Mouse (Mus musculus) neutrophil, adult 5-6 weeks (primary cell): ENCODE results near the gene Eif4e3. TPM values are rescaled to one million over a fixed set of nuclear protein-coding genes. Genes with fewer than 3 reads are reported as not detected.

Source experiments
- ATAC-seq: fragments of 151-379, 151-347 bp; 2 replicates; pipeline ENCODE4 v1.8.0; 2017; ENCODE audit warnings: mild to moderate bottlenecking, moderate TSS enrichment; ENCODE audit not compliant: insufficient number of reproducible peaks, poor library complexity, low FRiP score, severe bottlenecking; ENCODE audit errors: extremely low read depth
- total RNA-seq: library from RNA; stranded (forward); fragments of 200-1000 nt; gene quantifications from 2 replicates; pipeline ENCODE4 v1.2.3, GENCODE M21; 2017

The Eif4e3 gene
- total RNA-seq, 1 experiment from 2014 or later = 23.5 TPM

DNA sequence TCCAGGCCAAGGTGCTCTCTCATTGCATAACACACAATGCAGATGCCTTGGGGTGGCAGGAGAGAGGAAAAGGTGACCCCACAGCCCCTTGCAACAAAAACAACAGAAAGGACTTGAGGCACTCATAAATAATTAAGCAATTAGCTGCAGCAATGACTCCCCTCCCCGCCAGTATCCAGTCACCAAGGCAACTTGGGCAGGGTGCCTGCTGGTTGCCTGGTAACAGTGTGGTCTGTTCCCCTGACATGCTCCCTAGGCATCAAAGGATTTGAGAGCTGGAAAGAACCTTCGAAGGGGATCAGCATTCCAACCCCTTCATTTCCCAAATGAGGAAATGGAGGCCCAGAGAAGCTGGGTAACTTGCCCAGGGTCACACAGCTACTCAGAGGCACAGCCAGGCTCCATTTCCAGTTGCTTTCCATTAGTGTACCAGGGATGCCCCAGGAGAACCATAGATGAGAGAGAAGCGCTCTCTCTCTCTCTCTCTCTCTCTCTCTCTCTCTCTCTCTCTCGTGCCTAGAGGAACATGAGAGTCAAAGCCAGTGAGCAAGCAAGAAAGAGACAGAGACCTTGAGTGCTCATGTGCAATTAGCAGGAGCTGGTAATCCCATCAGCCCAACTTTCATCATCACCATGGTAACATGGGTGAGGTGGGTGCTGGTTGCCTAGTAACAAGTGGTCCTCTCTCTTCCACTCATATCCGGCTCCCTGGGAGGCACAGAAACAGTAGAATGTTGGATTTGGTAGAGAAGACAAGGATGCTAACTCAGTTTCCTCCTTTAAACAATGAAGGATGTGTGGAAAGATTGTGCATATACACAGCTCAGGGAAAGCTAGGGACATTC, 3.1 kb upstream of the Eif4e3 start:
- ATAC-seq = no peak

DNA sequence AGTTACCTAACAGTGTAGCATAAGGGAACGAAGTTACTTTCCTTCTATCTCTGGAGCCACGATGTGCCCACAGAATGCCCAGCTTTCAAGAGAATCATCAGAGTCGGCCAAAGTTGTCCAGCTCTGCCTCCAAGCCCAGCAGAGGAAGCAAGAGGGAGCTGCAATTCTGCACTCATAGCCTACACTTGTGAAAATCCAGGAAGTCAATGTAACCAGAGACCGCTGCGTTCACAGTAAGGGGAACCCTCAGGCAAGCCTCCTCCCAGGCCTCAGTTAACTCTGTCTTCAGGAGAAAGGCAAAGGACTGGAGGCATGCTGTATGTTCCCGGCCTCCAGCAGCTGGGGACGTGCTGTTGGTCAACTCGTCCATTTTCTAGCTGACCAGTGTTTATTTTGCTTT, 719 bp upstream of the Eif4e3 start:
- ATAC-seq = peak; percentile 42; the same call in 1 of the 2 replicates

- ATAC-seq = 0 out of 2 replicates have a peak, but pooled peaks have one; percentile 3
These were observed 884 bp downstream of the Eif4e3 start for GRCm38 (mm10) chr6:99665457-99666317.

DNA sequence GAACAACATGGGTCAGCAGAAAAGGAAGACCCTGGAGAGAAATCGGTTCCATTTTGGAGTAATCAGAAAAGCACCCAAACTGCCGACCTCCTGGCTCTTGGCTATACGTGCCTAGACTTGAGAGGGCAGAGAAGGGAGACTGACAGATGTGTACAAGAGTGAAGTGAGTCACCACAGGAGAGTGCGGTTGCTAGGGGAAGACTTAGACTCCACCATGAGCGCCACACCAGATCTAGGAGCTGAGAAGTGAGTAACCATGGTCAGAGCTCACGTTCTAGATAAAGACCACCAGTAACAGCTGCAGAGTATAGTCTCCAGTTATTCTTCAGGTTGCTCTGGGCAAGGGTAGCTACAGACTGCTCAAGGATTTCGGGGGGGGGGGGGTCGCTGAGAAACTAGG, 3.3 kb downstream of the Eif4e3 start:
- ATAC-seq = no peak

DNA sequence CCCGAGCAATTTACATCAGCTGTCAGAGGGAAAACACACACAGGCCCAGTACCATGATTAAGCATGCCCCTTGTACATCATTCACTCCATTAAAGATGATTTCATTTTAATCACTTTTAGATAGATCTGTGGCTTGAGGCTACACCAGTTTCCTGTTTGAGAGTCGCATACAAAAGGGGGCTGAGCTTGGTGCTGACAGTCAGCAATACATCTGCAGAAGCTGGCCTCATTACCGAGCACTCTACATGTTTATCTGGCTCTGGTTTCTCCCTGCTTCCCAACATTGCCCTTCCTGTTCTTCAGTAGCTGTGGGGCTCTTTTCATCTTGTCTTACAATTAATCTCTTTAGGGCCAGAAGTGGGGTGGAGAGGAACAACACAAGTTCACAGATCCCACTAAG, 6.1 kb downstream of the Eif4e3 start:
- no peak for ATAC-seq

DNA sequence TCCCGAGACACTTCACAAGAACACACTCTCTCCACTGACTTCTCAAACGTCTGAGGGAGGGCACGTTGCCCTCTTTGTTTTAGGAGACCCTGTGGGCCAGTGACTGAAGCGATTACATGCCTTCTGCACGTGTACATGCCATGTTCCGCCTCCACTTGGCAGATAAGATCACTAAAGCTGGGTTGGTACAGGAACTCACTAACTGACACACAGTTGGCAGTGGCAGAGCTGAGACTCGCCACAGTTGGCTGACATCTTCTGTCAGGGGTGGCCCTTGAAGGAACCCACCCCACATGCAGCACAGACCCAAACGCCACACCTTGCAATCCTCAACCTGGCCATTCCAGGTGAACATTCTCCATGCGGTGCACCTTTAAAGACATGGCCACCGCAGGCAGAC, 8.0 kb downstream of the Eif4e3 start:
- no peak for ATAC-seq

GRCm38 (mm10) chr6:99656088-99656487, 10.5 kb downstream of the Eif4e3 start:
- no peak for ATAC-seq

DNA sequence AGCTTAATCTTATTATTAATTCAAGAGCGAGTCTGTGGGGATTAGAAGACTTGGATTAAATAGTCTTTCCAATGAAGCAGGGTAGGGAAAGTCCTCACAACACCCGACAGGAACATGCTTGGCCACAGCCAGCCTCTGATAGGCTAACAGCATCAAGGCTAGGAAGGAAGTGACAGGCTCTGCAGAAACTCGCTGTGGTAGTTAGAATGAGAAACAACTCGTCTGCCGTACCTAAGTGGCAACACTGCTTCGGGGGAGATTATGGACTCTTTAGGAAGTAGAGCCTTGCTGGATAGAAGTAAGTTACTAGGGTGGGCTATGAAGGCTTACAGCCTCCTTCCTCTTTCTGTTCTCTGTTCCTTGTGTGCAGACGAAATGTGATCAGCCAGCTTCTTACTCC, 11.1 kb downstream of the Eif4e3 start:
- peak; percentile 42; the same call in 1 of the 2 replicates for ATAC-seq

- ATAC-seq = no peak
These were observed 12.2 kb downstream of the Eif4e3 start for GRCm38 (mm10) chr6:99654343-99654742.

- ATAC-seq = no peak
These were observed 14.2 kb downstream of the Eif4e3 start for GRCm38 (mm10) chr6:99652341-99652740.

- no peak for ATAC-seq
These were observed 17.3 kb downstream of the Eif4e3 start for GRCm38 (mm10) chr6:99649307-99649706.

DNA sequence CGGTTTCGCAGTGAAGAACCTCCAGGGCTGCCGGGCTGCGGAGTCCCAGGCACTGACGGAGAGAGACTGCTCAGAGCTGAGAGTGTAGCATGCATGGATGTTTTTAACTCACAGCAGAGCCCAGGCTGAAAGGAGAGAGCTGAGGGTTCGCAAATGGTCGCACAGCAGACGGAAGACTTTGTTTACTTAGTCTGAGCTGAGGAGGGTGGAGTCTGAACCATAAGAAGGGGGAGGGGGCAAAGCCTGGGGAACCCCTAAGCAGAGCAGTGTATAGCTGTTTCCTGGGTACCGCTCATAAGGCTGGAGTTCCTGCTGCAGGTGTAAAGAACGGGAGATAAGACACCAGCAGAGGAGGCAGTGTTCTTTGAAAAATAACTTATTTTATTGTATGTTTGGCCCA, 20.2 kb downstream of the Eif4e3 start:
- ATAC-seq = peak; percentile 14; the same call in 1 of the 2 replicates

DNA sequence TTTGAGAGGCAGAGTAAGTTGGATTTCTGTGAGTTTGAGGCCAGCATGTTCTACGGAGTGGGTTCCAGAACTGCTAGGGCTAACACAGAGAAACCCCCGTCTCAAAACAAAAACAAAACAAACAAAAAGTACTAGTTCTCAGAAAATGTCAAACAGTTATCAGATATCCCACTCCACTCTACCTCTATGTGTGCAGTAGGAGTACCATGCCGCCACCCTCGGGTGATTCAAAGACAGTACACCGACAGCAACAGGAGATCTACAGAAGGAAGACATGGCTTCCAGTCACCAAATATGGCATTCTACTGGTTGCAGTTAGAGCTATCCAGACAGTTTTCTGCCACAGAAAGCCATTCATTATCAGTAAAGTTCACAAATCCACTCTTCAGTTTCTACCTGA, 21.7 kb downstream of the Eif4e3 start:
- ATAC-seq = no peak

- ATAC-seq = no peak
These were observed 22.2 kb downstream of the Eif4e3 start for GRCm38 (mm10) chr6:99644386-99644785.

DNA sequence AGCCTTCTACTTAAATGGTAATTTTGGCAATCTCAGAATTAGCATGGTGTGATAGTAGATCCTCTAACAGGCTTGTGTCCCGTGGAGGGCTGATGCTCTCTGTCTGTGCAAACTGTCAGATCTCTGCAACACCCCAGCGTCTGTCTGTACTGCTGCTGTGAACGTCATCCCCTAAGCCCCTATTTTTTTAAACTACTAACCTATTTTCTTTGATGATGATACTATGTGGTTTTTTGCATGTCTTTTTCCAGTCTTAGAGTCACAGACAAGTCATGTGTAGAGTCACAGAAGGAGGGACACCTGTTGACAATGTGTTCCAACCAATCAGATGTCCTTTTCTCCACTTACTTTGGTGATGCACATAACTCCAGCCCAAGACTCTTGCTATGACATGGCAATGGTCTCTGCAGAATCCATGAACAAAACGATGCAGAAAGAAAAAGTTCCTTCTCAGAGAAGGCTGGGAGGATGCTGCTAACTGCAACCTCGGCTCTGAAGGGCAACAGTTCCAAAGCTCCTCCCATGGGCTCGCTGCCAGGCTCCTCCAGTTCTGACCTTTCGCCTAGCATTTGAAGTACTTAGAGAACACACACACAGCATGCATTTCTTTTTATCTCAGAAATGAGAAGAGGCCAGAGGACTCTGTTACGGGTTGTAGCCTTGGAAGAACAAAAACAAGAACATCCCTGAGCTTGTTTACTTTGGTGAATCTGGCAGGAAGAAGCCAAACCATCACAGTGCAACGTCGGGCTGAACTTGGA, 23.0 kb downstream of the Eif4e3 start:
- no peak for ATAC-seq

DNA sequence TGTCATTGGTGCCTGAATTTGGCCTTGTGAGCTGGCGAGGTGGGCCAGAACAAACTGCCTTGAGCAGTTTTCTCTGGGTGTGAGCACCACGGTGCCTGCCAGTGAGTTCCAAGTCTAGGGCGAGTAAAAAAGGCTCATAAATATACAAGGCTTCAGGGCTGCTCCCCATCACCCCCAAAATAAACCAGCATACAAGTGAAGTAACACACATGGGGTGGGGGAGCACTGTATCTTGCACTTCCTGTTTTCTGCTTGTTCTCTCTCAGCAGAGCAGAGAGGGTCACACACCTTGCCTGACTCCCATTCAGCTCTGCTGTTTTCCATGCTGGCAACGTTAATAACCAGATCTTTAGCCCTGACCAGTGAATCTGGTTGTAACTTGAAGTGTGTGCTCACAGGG, 29.1 kb downstream of the Eif4e3 start:
- peak; percentile 48; the same call in 1 of the 2 replicates for ATAC-seq

DNA sequence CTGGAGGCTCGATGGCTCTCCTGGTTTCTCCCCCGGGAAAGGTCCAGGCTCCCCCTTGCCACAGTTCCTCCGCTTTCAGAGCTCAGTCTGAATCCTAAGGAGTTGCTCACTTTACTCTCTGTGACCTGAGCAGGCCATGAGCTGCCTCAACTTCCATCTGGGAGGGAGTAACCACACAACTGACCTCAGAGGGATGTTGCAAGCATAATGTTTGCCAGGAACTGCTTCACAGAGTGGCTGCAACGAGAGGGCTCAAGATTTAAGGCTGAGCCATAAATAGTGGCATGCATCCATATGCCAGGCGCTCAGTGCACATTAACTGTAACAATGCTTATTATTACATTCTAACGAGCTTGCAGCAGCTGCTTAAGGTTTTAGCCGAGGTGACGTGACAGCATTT, 29.8 kb downstream of the Eif4e3 start:
- no peak for ATAC-seq

GRCm38 (mm10) chr6:99636121-99636520, 30.4 kb downstream of the Eif4e3 start:
- no peak for ATAC-seq
